In the genomic region with DNA sequence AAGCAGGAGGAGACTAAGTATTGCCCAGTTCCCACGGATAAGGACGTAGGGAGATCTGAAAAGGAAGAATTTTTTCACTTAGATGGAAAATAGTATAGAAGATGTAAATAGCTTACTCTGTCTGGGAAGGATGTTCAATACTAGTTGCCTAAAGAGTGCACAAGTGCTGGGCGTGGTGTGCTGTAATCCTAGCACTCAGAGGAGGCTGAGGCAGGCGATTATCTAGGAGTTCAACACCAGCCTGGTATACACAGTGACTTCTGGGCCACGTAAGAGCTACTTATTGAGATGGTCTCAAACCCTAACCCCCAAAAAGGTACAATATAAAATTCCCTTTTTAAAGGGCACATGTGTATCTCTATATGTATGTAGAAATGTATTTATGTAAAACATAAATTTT, we compare ENCODE assay signal across 10 mouse cellular contexts. TPM values are rescaled to one million over a fixed set of nuclear protein-coding genes. Genes with fewer than 3 reads are reported as not detected.
DNase-seq lines count a peak whose midpoint lies in the region; ATAC-seq and TF ChIP-seq lines count a peak whose summit lies in the region.
"Had no signal": no experiment of that assay in that cellular context is flagged by ENCODE, and none has a peak within 500 bp of the region (broad histone marks: within the 10 kb centered on the region; RNA-seq: fewer than 3 reads in every experiment).

No protein-coding gene starts in this region.

- no peak for DNase-seq in midbrain, embryonic 14.5 days
- no peak for DNase-seq in layer of hippocampus, adult 8-10 months (ENCODE audit: low spot score in 2 of 2)
- no peak for DNase-seq in cerebellum, adult 9-10 months
- DNase-seq: right cerebral cortex, postnatal 4 days; thymus, postnatal 14 days had no signal

- no peak overlapping the region for H3K27ac ChIP-seq in kidney, embryonic 15.5 days
- no peak overlapping the region for H3K27ac ChIP-seq in kidney, embryonic 16.5 days (ENCODE audit: low read length)
- H3K27ac ChIP-seq in cortical plate, adult 2 months (ENCODE audit: insufficient read depth, low read length), result no peak overlapping the region
- no peak overlapping the region for H3K27ac ChIP-seq in forebrain, embryonic 15.5 days (replicated peaks)
- no peak overlapping the region for H3K27ac ChIP-seq in midbrain, embryonic 14.5 days (replicated peaks; ENCODE audit: low read depth, low read length)

- peaks cover 26% of the 10 kb centered on the region for H3K36me3 ChIP-seq in kidney, embryonic 15.5 days
- peaks cover 9% of the 10 kb centered on the region for H3K36me3 ChIP-seq in kidney, embryonic 16.5 days (ENCODE audit: insufficient read depth, low read length)
- 0 out of 2 replicates have a peak, but pooled peaks cover 7% of the 10 kb centered on the region for H3K36me3 ChIP-seq in forebrain, embryonic 15.5 days
- H3K36me3 ChIP-seq in midbrain, embryonic 14.5 days (ENCODE audit: control insufficient read depth, insufficient read depth, low read length), result peaks cover 12% of the 10 kb centered on the region; the same call in 1 of the 2 replicates

- 79% methylated on average over 5 of the region's 5 CpGs for WGBS in kidney, embryonic 15.5 days
- 86% methylated on average over 5 of the region's 5 CpGs for WGBS in kidney, embryonic 16.5 days
- 77% methylated on average over 5 of the region's 5 CpGs for WGBS in forebrain, embryonic 15.5 days
- WGBS in midbrain, embryonic 14.5 days, result 84% methylated on average over 5 of the region's 5 CpGs

- no peak for TF ChIP-seq POLR2A in cortical plate, adult 2 months (IDR thresholded peaks at IDR 0.05; ENCODE audit: extremely low read depth, insufficient read depth, low read length)

- ATAC-seq in kidney, embryonic 15.5 days (replicated peaks; ENCODE audit: low FRiP score), result no peak
- no peak for ATAC-seq in kidney, embryonic 16.5 days (ENCODE audit: low FRiP score, low TSS enrichment)
- ATAC-seq in forebrain, embryonic 15.5 days (replicated peaks), result no peak
- ATAC-seq in midbrain, embryonic 14.5 days (ENCODE audit: low FRiP score, low TSS enrichment), result no peak
- ATAC-seq: inflammation-experienced regulatory T-cells, adult 6 months had no signal

- peaks cover 16% of the 10 kb centered on the region for H3K4me1 ChIP-seq in kidney, embryonic 15.5 days
- peaks cover 12% of the 10 kb centered on the region for H3K4me1 ChIP-seq in kidney, embryonic 16.5 days (ENCODE audit: insufficient read depth, low read length)
- H3K4me1 ChIP-seq in cortical plate, adult 2 months (ENCODE audit: control insufficient read depth, insufficient read depth, low read length), result peaks cover 7% of the 10 kb centered on the region; the same call in 1 of the 2 replicates
- H3K4me1 ChIP-seq in forebrain, embryonic 15.5 days, result peaks cover 22% of the 10 kb centered on the region
- peaks cover 17% of the 10 kb centered on the region for H3K4me1 ChIP-seq in midbrain, embryonic 14.5 days (ENCODE audit: control insufficient read depth, insufficient read depth, low read length)

- H3K27me3 ChIP-seq in kidney, embryonic 15.5 days, result no peaks in the 10 kb centered on the region
- H3K27me3 ChIP-seq in kidney, embryonic 16.5 days (ENCODE audit: insufficient read depth, low read length), result no peaks in the 10 kb centered on the region
- H3K27me3 ChIP-seq in forebrain, embryonic 15.5 days, result no peaks in the 10 kb centered on the region
- no peaks in the 10 kb centered on the region for H3K27me3 ChIP-seq in midbrain, embryonic 14.5 days (ENCODE audit: control insufficient read depth, insufficient read depth, low read length)

- H3K4me2 ChIP-seq in kidney, embryonic 15.5 days, result no peak overlapping the region
- no peak overlapping the region for H3K4me2 ChIP-seq in kidney, embryonic 16.5 days (replicated peaks; ENCODE audit: low read depth, low read length)
- H3K4me2 ChIP-seq in forebrain, embryonic 15.5 days (replicated peaks), result 0 out of 2 replicates have a peak overlapping the region, but pooled peaks have one; percentile 15
- peak overlapping the region; percentile 27 for H3K4me2 ChIP-seq in midbrain, embryonic 14.5 days (ENCODE audit: low read length)

- 0 out of 2 replicates have a peak overlapping the region, but pooled peaks have one; percentile 5 for H3K9ac ChIP-seq in kidney, embryonic 15.5 days
- H3K9ac ChIP-seq in kidney, embryonic 16.5 days (replicated peaks; ENCODE audit: low read length), result no peak overlapping the region
- H3K9ac ChIP-seq in forebrain, embryonic 15.5 days (replicated peaks), result no peak overlapping the region
- no peak overlapping the region for H3K9ac ChIP-seq in midbrain, embryonic 14.5 days (replicated peaks; ENCODE audit: low read length)

- TF ChIP-seq CTCF in cortical plate, adult 2 months (IDR thresholded peaks at IDR 0.05; ENCODE audit: extremely low read depth, insufficient read depth, low read length), result no peak

- H3K9me3 ChIP-seq in kidney, embryonic 15.5 days (replicated peaks), result no peaks in the 10 kb centered on the region
- H3K9me3 ChIP-seq in kidney, embryonic 16.5 days (ENCODE audit: low read length), result no peaks in the 10 kb centered on the region
- H3K9me3 ChIP-seq in forebrain, embryonic 15.5 days, result no peaks in the 10 kb centered on the region
- H3K9me3 ChIP-seq in midbrain, embryonic 14.5 days (ENCODE audit: control insufficient read depth, low read length), result no peaks in the 10 kb centered on the region

- H3K4me3 ChIP-seq in kidney, embryonic 15.5 days (replicated peaks), result no peak overlapping the region
- no peak overlapping the region for H3K4me3 ChIP-seq in kidney, embryonic 16.5 days (ENCODE audit: low read length)
- H3K4me3 ChIP-seq in cortical plate, adult 2 months (ENCODE audit: insufficient read depth, low read length), result peak overlapping the region; percentile 12; the same call in 1 of the 2 replicates
- 0 out of 2 replicates have a peak overlapping the region, but pooled peaks have one; percentile 10 for H3K4me3 ChIP-seq in forebrain, embryonic 15.5 days
- no peak overlapping the region for H3K4me3 ChIP-seq in midbrain, embryonic 14.5 days (replicated peaks; ENCODE audit: low read depth, low read length)

RNA-seq across cellular contexts. Expression of gene Kansl1, which starts 1.0 kb away (rescaled TPM):
- polyA plus RNA-seq in kidney, embryonic 15.5 days (2015; fragmentation: Nextera tagmentation; extraction: Ambion mirVana), result 22.8 and 23.0 TPM in 2 replicates
- polyA plus RNA-seq in kidney, embryonic 16.5 days (2015; fragmentation: Nextera tagmentation; extraction: Ambion mirVana), result 22.5 and 27.1 TPM in 2 replicates
- 85.7 and 86.2 TPM in 2 replicates for polyA plus RNA-seq in cortical plate, adult 2 months (2012; rRNA removed)
- 30.3 and 30.6 TPM in 2 replicates for polyA plus RNA-seq in forebrain, embryonic 15.5 days (2015; fragmentation: Nextera tagmentation; extraction: Ambion mirVana)
- polyA plus RNA-seq in midbrain, embryonic 14.5 days (2014; fragmentation: Nextera tagmentation; extraction: Ambion mirVana), result 27.1 and 39.2 TPM in 2 replicates
- 10 to 100 TPM; 65.0 to 79.8 (median 71.3) TPM for total RNA-seq in layer of hippocampus, adult 8-10 months (2022)

Comparison
In these comparisons a context has a peak if more than half of its experiments do, and no peak if none do; other contexts are left out.
1. H3K4me2 ChIP-seq: peak in forebrain, embryonic 15.5 days (single experiment) and midbrain, embryonic 14.5 days (single experiment); none in kidney, embryonic 15.5 days (single experiment) and kidney, embryonic 16.5 days (single experiment).
2. H3K4me3 ChIP-seq: peak in cortical plate, adult 2 months (single experiment) and forebrain, embryonic 15.5 days (single experiment); none in kidney, embryonic 15.5 days (single experiment), kidney, embryonic 16.5 days (single experiment) and midbrain, embryonic 14.5 days (single experiment).